Mouse (Mus musculus) ES-CJ7 (cell line): ENCODE data around the gene Kbtbd12.

Experiments
- DNase-seq: peaks from one replicate; pipeline ENCODE4 v3.0.0; 2011; ENCODE audit warnings: low read depth, low spot score

Kbtbd12 gene

DNA sequence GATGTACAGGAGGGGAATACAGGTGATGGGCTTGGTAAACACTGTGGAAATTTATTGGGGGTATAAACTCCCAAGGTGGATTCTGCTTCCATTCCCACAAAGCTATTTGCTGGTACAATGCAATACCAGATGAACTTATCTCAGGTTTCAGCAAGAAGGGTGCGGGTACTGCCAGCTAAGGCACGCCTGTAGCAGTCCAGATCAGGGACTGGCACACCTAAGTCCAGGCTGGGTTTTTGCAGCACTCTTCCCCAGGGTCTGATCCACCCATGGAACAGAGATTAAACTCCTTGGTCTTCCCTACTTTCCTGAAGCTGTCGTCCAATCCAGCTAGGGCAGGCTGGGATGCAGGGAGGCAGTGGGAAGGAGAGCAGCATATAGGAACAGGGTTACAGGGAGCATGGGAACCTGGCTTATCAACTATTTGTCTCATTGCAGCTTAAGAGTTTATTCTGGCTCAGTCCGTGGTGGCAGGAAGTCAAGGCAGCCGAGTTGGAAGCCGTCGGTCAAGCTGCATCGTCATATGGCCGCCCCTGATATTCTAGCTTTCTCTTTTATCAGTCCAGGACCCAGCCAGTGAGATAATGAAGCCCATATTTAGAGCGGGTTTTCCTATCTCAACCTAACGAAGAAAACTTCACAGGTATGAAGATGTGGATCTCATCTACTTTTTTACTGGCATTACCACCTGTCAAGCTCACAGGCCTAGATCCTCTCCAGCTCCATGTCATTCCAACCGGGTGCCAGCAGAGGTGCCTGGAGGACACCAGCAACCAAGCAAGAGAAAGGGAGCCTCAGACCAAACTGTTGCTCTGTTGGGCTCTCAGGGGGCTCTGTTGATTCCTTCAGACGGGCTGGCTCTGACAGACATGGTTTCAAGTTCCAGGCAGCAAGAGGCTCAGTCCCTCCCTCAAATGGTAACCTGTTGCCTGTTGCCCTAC, 135.4 kb downstream of the Kbtbd12 start:
- no peak for DNase-seq

DNA sequence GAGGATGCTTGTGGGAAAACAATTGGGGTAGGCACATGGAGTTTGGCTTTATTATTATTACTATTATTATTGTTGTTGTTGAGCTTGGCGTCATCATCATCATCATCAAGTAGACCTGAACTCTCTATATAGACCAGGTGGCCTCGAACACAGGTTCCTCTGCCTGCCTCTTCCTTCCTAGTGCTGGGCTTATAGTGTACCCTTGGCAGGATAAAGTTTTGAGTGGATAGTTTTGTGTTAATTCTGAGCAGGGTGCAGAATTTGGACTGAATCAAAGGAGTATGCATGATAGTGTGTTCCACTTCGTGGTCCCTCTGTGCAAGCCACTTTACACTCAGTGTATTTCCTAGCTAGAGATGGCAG, 137.4 kb downstream of the Kbtbd12 start:
- DNase-seq = no peak

- DNase-seq = peak; percentile 57
Measured at GRCm38 (mm10) chr6:88499481-88500404, 138.0 kb downstream of the Kbtbd12 start.
